Mouse (Mus musculus): ENCODE measurements at regions not wholly inside any gene's neighbourhood (a gene's known extent, or its start where the extent isn't known, plus 50 kb on each side); places are given as distances from the start of the nearest gene placed in this dataset.
A peak's percentile ranks its signal among the peaks of the same experiment; 100 is the strongest.

GRCm38 (mm10) chr5:90029751-90030150, 146.6 kb upstream of the Adamts3 start:
- DNase-seq = no peak

GRCm38 (mm10) chr5:90026835-90027753, 144.0 kb upstream of the Adamts3 start:
- no peak for DNase-seq

GRCm38 (mm10) chr5:90021447-90021846, 138.3 kb upstream of the Adamts3 start:
- DNase-seq = no peak

- DNase-seq = no peak
Measured at GRCm38 (mm10) chr5:90000758-90001157, 117.6 kb upstream of the Adamts3 start.

- peak; percentile 77 to 88 for DNase-seq
Measured at GRCm38 (mm10) chr5:89991568-89991967, 108.4 kb upstream of the Adamts3 start.

GRCm38 (mm10) chr5:89981627-89982026, 98.5 kb upstream of the Adamts3 start:
- DNase-seq = no peak

- DNase-seq = no peak
Measured at GRCm38 (mm10) chr5:89980204-89980603, 97.1 kb upstream of the Adamts3 start.

GRCm38 (mm10) chr5:89952611-89953010, 69.5 kb upstream of the Adamts3 start:
- DNase-seq = no peak

GRCm38 (mm10) chr5:89945660-89945925, 62.5 kb upstream of the Adamts3 start:
- DNase-seq = no peak

GRCm38 (mm10) chr5:89944855-89945659, 61.9 kb upstream of the Adamts3 start:
- DNase-seq = no peak

GRCm38 (mm10) chr5:89943276-89944127, 60.4 kb upstream of the Adamts3 start:
- DNase-seq = no peak

GRCm38 (mm10) chr5:89942244-89942643, 59.1 kb upstream of the Adamts3 start:
- no peak for DNase-seq

- DNase-seq = no peak
Measured at GRCm38 (mm10) chr5:89932999-89933398, 49.9 kb upstream of the Adamts3 start.
